Mouse (Mus musculus): ENCODE measurements around the gene Flvcr2. TPM values are rescaled to one million over a fixed set of nuclear protein-coding genes. Genes with fewer than 3 reads are reported as not detected.
A peak's percentile ranks its signal among the peaks of the same experiment; 100 is the strongest.
"Not testable (repeated sequence)": the region's sequence is repeated elsewhere in the genome, so short reads cannot be mapped to it uniquely, and the experiment has no call there.

Flvcr2 gene
- under 1 TPM; 0.33 to 0.69 TPM for total RNA-seq (2021)
- long read RNA-seq, experiment 1, partial matches to known transcripts: 0 of 1 reads
- long read RNA-seq, experiment 1, other reads (novel, unspliced or antisense): 1 of 1 reads
- long read RNA-seq, experiment 2: 0 reads

GRCm38 (mm10) chr12:85745827-85746695 lies at the start of gene Flvcr2:
Gene Flvcr2, plus strand, starts transcription at chr12:85746539.
- intact Hi-C loops (cut with DNase I): loop anchor here (2.0 kb wide), 1 partner anchor 73 kb away; no protein-coding TSS in a partner anchor

GRCm38 (mm10) chr12:85698179-85698578 lies 48.2 kb upstream of the Flvcr2 start:
- DNase-seq; intact Hi-C loops (cut with DNase I): not testable (repeated sequence)

More at GRCm38 (mm10) chr12:85745827-85746695, at the start of gene Flvcr2:
- DNase-seq: peak; percentile 68 to 74

GRCm38 (mm10) chr12:85700191-85700841 lies 46.0 kb upstream of the Flvcr2 start:
- no peak for DNase-seq
- intact Hi-C loops (cut with DNase I): no loop called here

- DNase-seq: no peak
- intact Hi-C loops (cut with DNase I): no loop called here
Measured at GRCm38 (mm10) chr12:85700842-85701223, 45.5 kb upstream of the Flvcr2 start.

GRCm38 (mm10) chr12:85702166-85703055 lies 43.9 kb upstream of the Flvcr2 start:
- intact Hi-C loops (cut with DNase I): no loop called here
- DNase-seq: no peak

- intact Hi-C loops (cut with DNase I): no loop called here
- DNase-seq: no peak
Measured at GRCm38 (mm10) chr12:85703507-85703906, 42.8 kb upstream of the Flvcr2 start.

- DNase-seq: no peak
- intact Hi-C loops (cut with DNase I): no loop called here
Measured at GRCm38 (mm10) chr12:85704566-85704965, 41.8 kb upstream of the Flvcr2 start.

DNA sequence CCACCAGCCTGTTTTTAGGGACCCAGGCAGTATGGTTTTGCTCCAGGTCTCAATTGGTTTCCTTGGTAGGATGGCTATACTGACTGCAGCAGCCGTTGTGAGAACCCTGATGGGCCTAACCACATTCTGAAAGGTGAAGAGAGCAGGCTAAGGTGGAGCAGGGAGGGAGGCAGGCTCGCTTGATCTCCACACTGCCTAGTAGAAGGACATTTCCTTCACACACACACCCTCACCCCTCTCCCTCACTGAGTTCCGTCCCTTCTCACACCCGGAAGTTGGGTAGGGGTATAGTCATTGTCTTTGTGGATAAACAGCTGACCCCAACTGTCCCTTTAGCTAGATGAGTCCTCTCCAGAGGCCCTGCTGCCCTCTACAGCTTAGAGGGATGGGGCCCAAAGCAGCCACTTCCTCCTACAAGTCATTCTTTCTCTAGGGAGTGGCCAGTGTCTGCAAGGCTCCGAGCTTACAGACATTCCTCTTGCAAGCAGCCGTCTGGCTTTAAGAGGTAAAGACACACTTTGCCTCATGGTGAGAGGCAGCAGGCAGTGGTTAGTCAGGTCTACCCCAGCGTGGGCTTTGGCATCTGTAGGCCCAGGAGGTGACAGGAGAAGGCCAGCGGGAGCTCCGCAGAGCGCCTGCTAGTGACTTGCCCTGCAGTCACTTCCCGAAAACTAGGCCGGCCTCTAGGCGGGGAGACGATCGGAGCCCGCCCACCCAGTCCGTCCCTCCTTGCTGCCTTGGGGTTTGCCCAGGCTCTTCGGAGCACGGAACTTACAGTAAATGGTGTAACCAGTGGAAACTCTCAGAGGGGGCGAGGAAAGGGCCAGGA lies 41.1 kb upstream of the Flvcr2 start:
- intact Hi-C loops (cut with DNase I): no loop called here
- peak; percentile 74 to 81 for DNase-seq

DNA sequence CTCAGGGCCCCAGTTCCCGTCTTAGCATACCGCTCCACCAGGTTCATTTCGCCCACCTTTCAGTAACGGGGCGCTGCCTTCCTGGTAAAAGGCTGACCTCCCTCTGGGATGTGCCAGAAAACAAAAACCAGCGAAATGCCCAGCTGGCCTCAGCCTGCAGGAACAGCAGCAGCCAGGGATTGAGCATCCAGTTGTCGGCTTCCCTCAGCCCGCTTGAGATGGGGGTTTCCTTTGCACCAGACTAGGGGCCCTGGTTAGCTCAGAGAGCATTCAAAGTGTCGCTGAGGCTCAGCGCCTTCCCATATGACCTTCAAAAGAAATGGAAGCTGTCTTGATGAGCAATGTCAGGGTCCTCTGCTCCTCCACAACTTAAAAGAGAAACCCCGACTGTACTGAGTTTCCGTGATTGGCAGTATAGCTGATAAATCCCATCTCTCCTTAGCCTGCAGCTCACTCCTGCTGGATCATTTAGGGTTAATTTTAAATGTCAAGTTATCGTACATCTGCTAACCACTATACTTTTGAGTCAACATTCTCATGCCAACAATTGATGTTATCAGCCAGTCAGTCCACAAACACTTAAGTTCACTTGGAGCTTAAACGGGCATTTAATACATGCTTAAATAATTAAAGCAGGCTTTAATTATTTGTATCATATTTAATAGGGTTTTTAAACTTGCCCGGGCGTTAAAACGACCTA lies 40.4 kb upstream of the Flvcr2 start:
- DNase-seq: no peak
- intact Hi-C loops (cut with DNase I): no loop called here

GRCm38 (mm10) chr12:85706906-85707305 lies 39.4 kb upstream of the Flvcr2 start:
- no peak for DNase-seq
- intact Hi-C loops (cut with DNase I): no loop called here

- no peak for DNase-seq
- intact Hi-C loops (cut with DNase I): no loop called here
Measured at GRCm38 (mm10) chr12:85707391-85707790, 38.9 kb upstream of the Flvcr2 start.

GRCm38 (mm10) chr12:85708556-85708955 lies 37.8 kb upstream of the Flvcr2 start:
- intact Hi-C loops (cut with DNase I): no loop called here
- DNase-seq: no peak

GRCm38 (mm10) chr12:85710695-85711094 lies 35.6 kb upstream of the Flvcr2 start:
- no peak for DNase-seq
- intact Hi-C loops (cut with DNase I): no loop called here

- intact Hi-C loops (cut with DNase I): no loop called here
- no peak for DNase-seq
Measured at GRCm38 (mm10) chr12:85712587-85712986, 33.8 kb upstream of the Flvcr2 start.

DNA sequence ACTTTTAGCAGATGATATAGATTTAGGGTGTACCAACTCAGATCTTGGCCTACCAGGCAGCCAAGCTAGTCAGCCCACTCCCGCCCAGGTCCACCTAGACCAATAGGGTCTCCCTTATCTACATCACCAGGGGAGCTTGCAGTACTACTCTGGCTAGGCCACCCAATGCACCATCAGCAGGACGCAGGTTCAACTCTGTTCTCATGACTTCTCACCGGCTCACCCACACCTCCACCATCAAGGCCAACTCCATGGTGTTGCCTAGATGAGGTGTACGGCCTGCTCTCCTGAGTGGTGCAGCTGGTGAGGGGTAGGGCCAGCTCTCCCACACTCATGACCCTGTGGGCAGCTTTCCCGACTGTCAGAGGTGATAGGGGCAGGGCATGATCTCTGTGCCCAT lies 32.2 kb upstream of the Flvcr2 start:
- DNase-seq: no peak
- intact Hi-C loops (cut with DNase I): no loop called here

DNA sequence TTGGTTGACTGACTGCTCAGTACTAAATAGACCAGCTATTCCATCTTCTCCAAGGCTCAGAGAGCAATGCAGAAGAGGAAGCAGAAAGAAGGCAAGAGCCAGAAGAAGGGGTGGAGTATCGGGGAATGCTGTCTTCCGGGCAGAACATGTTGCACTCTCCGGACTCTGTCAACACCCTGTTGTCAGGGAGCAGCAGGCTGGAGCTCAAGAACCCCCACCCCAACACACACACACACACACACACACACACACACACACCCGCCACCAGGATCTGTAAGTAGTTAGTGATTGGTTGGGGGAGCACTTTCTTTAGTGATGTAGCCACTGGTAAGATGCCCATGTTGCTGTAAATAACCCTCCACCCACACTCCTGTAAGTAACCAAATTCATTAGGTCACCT lies 21.0 kb upstream of the Flvcr2 start:
- intact Hi-C loops (cut with DNase I): loop anchor here (10.0 kb wide), 1 partner anchor 221 kb away; no protein-coding TSS in a partner anchor
- no peak for DNase-seq

GRCm38 (mm10) chr12:85726729-85727397 lies 19.5 kb upstream of the Flvcr2 start:
- intact Hi-C loops (cut with DNase I): loop anchor here (10.0 kb wide), 1 partner anchor 222 kb away; no protein-coding TSS in a partner anchor

DNA sequence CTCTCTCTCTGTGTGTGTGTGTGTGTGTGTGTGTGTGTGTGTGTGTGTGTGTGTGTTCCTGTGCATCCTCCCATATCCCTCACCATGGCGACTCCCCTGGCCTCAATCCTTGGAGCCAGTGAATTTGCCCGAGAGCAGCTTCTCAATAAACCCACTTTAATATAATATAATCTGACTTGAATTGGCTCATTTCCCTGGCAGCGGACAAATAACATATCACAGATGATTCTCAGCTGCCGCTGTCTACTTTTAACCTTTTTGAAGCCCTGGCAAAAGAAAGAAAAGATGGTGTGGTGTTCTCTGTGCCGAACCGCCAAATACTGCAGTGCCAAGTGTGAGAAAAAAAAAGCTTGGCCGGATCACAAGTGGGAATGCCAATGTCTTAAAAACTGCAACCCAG lies 18.2 kb upstream of the Flvcr2 start:
- intact Hi-C loops (cut with DNase I): loop anchor here (10.0 kb wide), 1 partner anchor 223 kb away; no protein-coding TSS in a partner anchor
- no peak for DNase-seq

More at GRCm38 (mm10) chr12:85726729-85727397, 19.5 kb upstream of the Flvcr2 start:
- no peak for DNase-seq
